Mouse (Mus musculus) liver, embryonic 15.5 days (tissue): ENCODE measurements at regions not wholly inside any gene's neighbourhood (a gene's known extent, or its start where the extent isn't known, plus 50 kb on each side); places are given as distances from the start of the nearest gene placed in this dataset.

Experiments used
- ATAC-seq: fragments of 200-750 bp; cut with Nextera tagmentation; 2 replicates; pipeline ENCODE4 v1.8.0; 2017; ENCODE audit warnings: moderate number of reproducible peaks, mild to moderate bottlenecking, moderate library complexity; ENCODE audit not compliant: insufficient read depth
- H3K27ac ChIP-seq: fragments of 300-500 bp; sonication (generic); replicated peaks from 2 replicates; pipeline ENCODE4 v1.5.1; 2015; ENCODE audit warnings: mild to moderate bottlenecking, inconsistent platforms
- H3K27me3 ChIP-seq: fragments of 300-500 bp; sonication (generic); 2 replicates; pipeline ENCODE4 v1.6.1; 2015; ENCODE audit warnings: mild to moderate bottlenecking, inconsistent platforms
- H3K36me3 ChIP-seq: fragments of 300-500 bp; sonication (generic); replicated peaks from 2 replicates; pipeline ENCODE4 v1.6.1; 2015; ENCODE audit warnings: moderate library complexity, mild to moderate bottlenecking, inconsistent platforms
- H3K4me1 ChIP-seq: fragments of 300-500 bp; sonication (generic); replicated peaks from 2 replicates; pipeline ENCODE4 v1.6.1; 2015; ENCODE audit warnings: inconsistent platforms
- H3K4me2 ChIP-seq: fragments of 300-500 bp; sonication (generic); 2 replicates; pipeline ENCODE4 v1.6.1; 2015; ENCODE audit warnings: moderate library complexity, mild to moderate bottlenecking, inconsistent platforms
- H3K4me3 ChIP-seq: fragments of 300-500 bp; sonication (generic); replicated peaks from 2 replicates; pipeline ENCODE4 v1.5.1; 2015; ENCODE audit warnings: mild to moderate bottlenecking, inconsistent platforms
- H3K9ac ChIP-seq: fragments of 300-500 bp; sonication (generic); 2 replicates; pipeline ENCODE4 v1.6.1; 2015; ENCODE audit warnings: moderate library complexity, mild to moderate bottlenecking, inconsistent platforms
- H3K9me3 ChIP-seq: fragments of 300-500 bp; sonication (generic); replicated peaks from 2 replicates; pipeline ENCODE4 v1.6.1; 2016; ENCODE audit warnings: inconsistent platforms
- WGBS: fragments of 180-500 bp; shearing (Covaris S2); methylation state at CpG from one replicate; pipeline ENCODE4 v1.1.7; 2015; ENCODE audit warnings: mixed read lengths; ENCODE audit not compliant: insufficient replicate concordance; 5-methylcytosine and 5-hydroxymethylcytosine counted together

DNA sequence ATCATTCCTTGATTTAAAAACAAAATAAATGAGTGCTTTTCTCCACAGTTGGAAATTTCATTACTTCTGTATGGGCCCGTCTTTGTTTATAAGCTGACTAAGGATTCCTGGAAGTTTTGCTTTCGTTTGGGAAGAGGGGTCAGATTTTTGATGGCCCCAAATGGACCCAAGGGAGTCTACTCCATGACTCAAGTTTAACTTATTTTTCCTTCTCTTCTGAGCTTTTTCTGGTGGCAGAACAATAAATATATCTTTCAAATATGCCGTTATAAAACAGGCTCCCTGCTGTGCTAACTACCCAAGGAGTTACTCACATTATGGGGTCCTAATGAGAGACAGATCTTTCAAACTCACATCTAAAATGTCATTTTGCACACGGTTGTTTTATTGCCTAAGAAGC, 187.4 kb upstream of the BC052040 start:
- H3K9me3 ChIP-seq, result no peaks in the 10 kb centered on the region
- H3K27ac ChIP-seq, result no peak overlapping the region
- no peak overlapping the region for H3K4me3 ChIP-seq
- H3K4me2 ChIP-seq, result no peak overlapping the region
- H3K36me3 ChIP-seq, result no peaks in the 10 kb centered on the region
- no peak for ATAC-seq
- H3K9ac ChIP-seq, result no peak overlapping the region
- H3K27me3 ChIP-seq, result no peaks in the 10 kb centered on the region
- no peaks in the 10 kb centered on the region for H3K4me1 ChIP-seq
- WGBS, result 47% methylated on average over 4 of the region's 4 CpGs

DNA sequence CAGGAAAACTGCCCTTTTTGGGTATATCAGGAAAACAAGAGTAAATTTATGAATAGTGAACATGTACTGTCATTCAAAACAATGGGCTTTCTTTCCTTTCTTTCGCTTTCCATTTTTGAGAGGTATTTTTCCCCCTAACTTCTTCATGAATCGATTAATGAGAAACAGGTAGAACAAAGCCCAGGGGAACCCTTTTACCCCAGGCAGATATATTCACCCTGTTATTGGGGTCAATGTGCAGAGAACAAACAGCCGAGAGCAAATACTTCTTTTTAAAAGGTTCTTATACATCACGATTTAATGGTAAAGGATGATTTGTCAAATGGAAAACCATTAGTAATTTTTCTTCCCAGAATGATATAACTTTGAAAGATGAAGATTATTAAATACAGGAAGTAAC, 183.0 kb upstream of the BC052040 start:
- no peaks in the 10 kb centered on the region for H3K4me1 ChIP-seq
- WGBS, result 57% methylated on average over 4 of the region's 4 CpGs
- no peak overlapping the region for H3K9ac ChIP-seq
- no peaks in the 10 kb centered on the region for H3K27me3 ChIP-seq
- no peak for ATAC-seq
- no peaks in the 10 kb centered on the region for H3K36me3 ChIP-seq
- H3K4me2 ChIP-seq, result no peak overlapping the region
- no peak overlapping the region for H3K27ac ChIP-seq
- H3K4me3 ChIP-seq, result no peak overlapping the region
- H3K9me3 ChIP-seq, result no peaks in the 10 kb centered on the region

DNA sequence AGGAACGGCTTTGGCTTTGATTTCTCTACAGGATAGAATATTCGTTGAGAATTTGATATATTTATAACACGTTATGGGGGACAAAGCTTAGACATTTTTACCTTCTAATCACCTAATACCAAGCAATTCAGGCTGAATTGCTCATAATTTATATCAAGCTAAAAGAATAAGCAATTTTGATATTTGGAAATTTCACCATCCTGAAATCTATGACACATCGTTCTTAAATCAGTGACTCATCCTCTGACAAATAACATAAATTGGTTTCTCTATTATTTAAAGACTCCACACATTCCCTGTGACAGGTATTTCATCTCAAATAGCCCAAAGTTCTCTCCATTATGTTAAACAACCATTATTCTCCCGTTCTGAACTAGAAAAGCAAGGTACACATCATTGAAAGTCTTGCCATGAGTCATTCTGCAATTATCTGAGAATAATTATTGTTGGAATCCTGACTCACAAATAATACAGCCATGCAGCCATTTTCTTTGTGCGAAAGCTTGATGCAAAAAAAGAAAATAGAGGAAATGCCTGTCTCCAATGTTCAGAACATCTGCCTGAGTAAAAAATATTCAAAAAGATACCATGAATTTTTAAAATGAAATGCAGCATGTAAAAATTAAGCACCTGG, 182.3 kb upstream of the BC052040 start:
- no peak overlapping the region for H3K9ac ChIP-seq
- H3K4me2 ChIP-seq, result no peak overlapping the region
- no peak overlapping the region for H3K27ac ChIP-seq
- no peak overlapping the region for H3K4me3 ChIP-seq
- no peak for ATAC-seq
- no peaks in the 10 kb centered on the region for H3K4me1 ChIP-seq
- 63% methylated on average over 6 of the region's 6 CpGs for WGBS
- no peaks in the 10 kb centered on the region for H3K36me3 ChIP-seq
- H3K27me3 ChIP-seq, result no peaks in the 10 kb centered on the region
- H3K9me3 ChIP-seq, result no peaks in the 10 kb centered on the region

DNA sequence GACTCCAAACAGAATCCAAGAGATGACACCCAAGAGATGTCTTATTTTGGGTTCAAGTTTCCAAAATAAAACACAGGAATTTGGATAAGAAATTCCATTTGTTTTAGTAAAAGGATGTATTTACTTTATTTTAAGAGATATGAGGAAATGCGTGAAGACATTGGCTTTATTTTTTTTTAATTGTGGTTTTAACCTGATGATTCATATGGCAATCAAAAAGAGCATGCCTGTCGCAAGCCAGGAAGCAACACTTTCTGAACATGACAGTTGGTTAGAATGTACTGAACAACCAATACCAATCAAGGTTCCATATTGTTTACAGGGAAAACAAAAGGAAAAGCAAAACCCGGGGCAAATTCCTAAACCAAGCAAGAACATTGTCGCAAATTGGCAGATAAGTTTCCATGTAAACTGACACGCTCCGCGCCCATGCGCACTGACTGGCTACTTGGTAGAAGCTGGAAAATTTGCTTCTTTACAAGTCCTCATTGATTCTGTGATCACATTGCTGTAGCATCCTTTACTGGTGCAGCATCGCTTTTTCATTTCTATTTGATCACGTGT, 181.4 kb upstream of the BC052040 start:
- no peak for ATAC-seq
- no peak overlapping the region for H3K4me2 ChIP-seq
- WGBS, result 79% methylated on average over 10 of the region's 10 CpGs
- no peak overlapping the region for H3K9ac ChIP-seq
- no peaks in the 10 kb centered on the region for H3K9me3 ChIP-seq
- H3K4me3 ChIP-seq, result no peak overlapping the region
- no peak overlapping the region for H3K27ac ChIP-seq
- no peaks in the 10 kb centered on the region for H3K4me1 ChIP-seq
- H3K36me3 ChIP-seq, result no peaks in the 10 kb centered on the region
- H3K27me3 ChIP-seq, result no peaks in the 10 kb centered on the region

DNA sequence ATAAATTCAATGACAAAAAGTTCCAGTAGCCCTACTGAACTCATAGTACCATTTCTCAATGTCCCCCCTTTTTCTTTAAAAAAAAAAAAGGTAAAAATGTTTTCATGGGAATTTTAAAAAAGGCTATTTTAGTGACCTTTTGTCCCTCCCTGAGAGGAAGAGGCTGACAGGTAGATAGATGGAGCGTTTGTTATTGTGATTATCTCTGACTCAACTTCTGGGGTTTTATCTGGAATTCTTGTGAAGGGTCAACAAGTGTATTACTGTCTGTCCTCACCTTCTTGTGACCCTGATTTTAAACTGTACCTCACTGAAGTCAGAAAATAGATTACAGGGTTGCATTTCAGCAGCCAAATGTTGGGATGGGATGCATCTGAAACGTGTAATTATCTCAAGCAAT, 179.3 kb upstream of the BC052040 start:
- no peak overlapping the region for H3K4me2 ChIP-seq
- no peaks in the 10 kb centered on the region for H3K9me3 ChIP-seq
- H3K36me3 ChIP-seq, result no peaks in the 10 kb centered on the region
- H3K9ac ChIP-seq, result no peak overlapping the region
- no peak for ATAC-seq
- H3K27me3 ChIP-seq, result no peaks in the 10 kb centered on the region
- H3K4me1 ChIP-seq, result no peaks in the 10 kb centered on the region
- 30% methylated on average over 2 of the region's 2 CpGs for WGBS
- no peak overlapping the region for H3K27ac ChIP-seq
- H3K4me3 ChIP-seq, result no peak overlapping the region

DNA sequence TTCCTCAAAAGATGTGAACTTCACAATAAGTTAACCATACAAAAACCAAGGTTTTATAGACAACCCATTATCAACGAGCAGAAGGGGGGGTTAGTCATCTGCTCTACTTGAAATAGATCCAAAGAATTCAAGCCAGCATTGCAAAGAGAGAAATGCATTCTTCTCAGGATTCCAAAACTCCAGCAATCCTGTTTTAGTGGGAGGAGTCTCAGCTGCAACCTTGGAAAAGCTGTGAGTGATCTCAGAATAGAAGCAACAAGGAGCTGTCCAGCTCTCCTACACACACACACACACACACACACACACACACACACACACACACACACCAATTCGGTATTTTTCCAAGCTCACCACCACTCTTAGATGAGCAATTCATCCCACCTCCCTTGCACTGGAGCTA, 149.0 kb upstream of the BC052040 start:
- H3K9me3 ChIP-seq, result no peaks in the 10 kb centered on the region
- H3K4me3 ChIP-seq, result no peak overlapping the region
- H3K4me2 ChIP-seq, result no peak overlapping the region
- H3K9ac ChIP-seq, result no peak overlapping the region
- no peaks in the 10 kb centered on the region for H3K27me3 ChIP-seq
- 27% methylated on average over 2 of the region's 2 CpGs for WGBS
- H3K36me3 ChIP-seq, result no peaks in the 10 kb centered on the region
- no peak for ATAC-seq
- no peaks in the 10 kb centered on the region for H3K4me1 ChIP-seq
- no peak overlapping the region for H3K27ac ChIP-seq

DNA sequence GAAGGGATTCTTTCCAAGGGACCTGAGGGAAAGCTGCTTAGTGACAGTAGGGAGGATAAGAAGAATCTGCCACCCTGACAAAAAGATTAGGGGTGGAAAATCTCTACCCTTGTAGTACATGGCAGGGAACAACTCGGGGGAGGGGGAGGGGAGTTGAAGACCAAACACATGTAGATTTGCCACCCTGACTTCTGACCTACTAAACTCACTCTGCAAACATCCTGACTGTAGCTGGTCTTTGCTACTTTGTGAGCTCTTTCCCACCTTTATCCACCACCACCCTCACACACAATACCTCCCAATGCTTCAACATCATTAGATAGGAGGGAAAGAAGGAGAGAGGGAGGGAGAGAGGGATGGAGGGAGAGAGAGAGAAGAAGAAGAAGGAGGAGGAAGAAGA, 140.4 kb upstream of the BC052040 start:
- Histone ChIP-seq H3K27me3 (no peaks in the 10 kb centered on the region), H3K9ac (no peak overlapping the region), H3K36me3 (no peaks in the 10 kb centered on the region), H3K9me3 (no peaks in the 10 kb centered on the region), H3K27ac (no peak overlapping the region), H3K4me1 (no peaks in the 10 kb centered on the region), H3K4me3 (no peak overlapping the region), H3K4me2 (no peak overlapping the region)
- WGBS, result 19% methylated on average over 1 of the region's 1 CpGs
- no peak for ATAC-seq

DNA sequence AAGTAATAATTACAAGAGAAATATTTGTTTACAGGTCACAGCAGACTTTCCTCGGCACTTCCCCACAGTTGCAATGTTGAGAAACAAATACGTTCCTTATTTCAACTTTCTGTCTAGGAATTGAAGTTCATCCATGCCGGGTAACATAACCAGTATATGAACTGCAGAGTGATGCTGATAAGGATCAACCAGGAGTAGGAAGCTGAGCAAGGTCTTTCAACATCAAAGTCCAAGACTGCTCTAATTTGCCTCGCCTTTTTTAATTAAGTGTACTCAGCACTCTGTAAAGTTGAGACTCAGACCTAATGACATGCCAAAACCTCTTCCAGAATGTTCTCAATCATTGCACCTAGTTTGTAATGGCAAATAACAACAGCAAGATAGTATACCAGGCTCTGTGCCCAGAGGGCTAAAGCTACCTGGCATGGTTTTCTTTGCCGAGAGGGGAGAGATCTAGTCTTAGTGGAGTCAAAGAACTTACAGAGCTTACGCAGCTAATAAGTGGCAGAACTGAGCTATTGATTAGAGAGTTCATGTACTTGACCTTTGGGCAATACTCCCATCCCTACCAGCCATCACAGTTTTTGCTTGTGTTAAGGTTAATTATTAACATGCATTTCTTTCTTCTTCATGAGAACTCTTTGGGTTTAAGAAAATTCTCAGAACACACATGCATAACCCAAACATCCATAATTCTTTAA, 131.6 kb upstream of the BC052040 start:
- Histone ChIP-seq H3K4me2 (no peak overlapping the region), H3K4me1 (no peaks in the 10 kb centered on the region; the same call in 1 of the 2 replicates), H3K27ac (no peak overlapping the region), H3K27me3 (no peaks in the 10 kb centered on the region), H3K36me3 (no peaks in the 10 kb centered on the region), H3K4me3 (no peak overlapping the region), H3K9ac (no peak overlapping the region), H3K9me3 (no peaks in the 10 kb centered on the region)
- WGBS, result 63% methylated on average over 6 of the region's 6 CpGs
- ATAC-seq, result no peak; the same call in 1 of the 2 replicates

DNA sequence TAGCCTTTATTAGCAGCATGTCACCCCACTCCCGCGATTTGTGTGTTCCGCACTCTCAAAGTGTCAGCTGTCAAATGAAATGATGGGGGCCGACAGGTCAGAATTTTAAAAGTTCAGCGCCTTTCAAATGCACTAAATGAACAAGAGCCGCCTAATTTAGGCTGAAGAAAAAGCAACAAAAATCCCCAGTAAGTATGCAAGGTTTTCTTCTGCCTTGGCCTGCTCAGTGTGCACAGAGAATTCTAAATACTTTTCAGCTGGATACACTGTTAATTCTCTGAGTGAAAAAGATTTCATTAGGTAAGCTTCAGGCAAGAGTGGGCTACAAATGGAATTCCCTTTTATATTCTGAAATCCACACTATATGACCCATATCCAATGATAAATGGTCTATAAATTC, 125.9 kb upstream of the BC052040 start:
- Histone ChIP-seq H3K9ac (no peak overlapping the region), H3K27ac (no peak overlapping the region), H3K9me3 (no peaks in the 10 kb centered on the region), H3K36me3 (no peaks in the 10 kb centered on the region), H3K27me3 (no peaks in the 10 kb centered on the region), H3K4me2 (no peak overlapping the region), H3K4me3 (no peak overlapping the region), H3K4me1 (no peaks in the 10 kb centered on the region; the same call in 1 of the 2 replicates)
- ATAC-seq, result no peak
- WGBS, result 69% methylated on average over 6 of the region's 6 CpGs

DNA sequence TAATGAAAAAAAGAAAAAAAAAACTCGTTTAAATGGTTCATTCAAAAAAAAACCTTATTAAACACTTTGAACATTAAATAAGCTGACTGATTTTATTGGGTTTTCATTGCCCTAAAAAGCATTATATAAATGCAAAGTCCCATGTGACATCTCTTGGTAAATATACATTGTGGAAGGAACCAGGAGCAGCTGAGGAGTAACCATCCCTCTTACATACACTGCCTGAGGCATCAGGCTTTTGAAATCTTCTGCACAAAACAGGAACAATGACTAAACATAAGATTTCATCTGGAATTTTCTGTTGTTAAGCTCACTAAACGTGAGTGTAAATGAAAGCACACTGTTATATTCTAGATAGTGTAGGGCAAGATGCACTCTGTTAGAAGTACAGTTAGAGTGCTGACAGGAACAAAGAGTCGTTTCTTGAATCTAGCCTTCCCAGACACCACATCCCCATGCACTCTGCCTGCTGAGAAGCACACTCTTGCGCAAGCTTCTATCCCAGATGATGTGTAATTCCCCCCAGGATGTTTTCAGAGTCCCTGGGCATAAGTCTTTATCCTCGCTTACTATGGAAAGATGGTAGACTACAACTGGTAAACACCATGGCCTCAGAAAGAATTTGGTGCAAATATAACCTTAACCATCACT, 125.0 kb upstream of the BC052040 start:
- Histone ChIP-seq H3K27ac (no peak overlapping the region), H3K4me2 (no peak overlapping the region), H3K9me3 (no peaks in the 10 kb centered on the region), H3K36me3 (no peaks in the 10 kb centered on the region), H3K4me1 (no peaks in the 10 kb centered on the region; the same call in 1 of the 2 replicates), H3K27me3 (no peaks in the 10 kb centered on the region), H3K9ac (no peak overlapping the region), H3K4me3 (no peak overlapping the region)
- WGBS, result 46% methylated on average over 5 of the region's 5 CpGs
- ATAC-seq, result no peak

DNA sequence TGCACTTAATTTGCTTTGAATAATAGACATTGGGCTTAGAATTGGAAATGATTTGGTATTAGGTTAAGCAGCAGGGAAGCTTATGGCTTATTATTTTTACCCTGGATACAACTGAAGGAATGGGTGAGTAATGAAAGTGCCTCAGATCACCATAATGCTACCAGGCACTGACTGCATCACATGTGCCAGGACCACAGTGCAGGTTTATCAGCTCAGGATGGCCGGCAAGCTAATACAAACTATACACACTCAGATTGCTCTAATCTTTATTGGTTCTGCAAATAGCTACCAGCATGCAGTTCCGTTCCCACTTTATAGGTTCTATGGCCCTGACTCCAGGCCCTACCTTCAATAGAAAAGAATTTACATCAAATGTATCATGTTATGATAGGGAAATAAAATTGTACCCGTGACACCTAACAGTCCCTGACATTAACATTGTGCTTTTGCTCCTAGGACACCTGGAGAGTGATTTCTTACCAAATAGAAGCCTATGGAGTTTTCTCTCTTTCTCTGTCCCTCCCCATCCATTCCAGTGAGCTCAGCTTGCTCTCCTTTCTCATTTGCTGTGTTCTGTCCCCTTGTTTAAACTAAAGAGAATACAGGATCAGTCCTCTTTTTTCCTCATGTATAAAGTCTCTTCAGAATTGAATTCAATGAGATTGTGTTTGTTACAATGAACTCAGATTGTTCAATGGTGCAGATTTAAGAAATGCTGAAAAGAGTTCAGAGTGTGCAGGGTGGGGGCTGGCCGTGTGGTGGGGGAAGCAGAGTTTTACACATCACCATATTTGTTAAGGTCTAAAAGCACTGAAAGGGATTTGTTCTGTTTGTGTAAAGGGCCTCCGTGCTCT, 121.3 kb upstream of the BC052040 start:
- Histone ChIP-seq H3K9me3 (no peaks in the 10 kb centered on the region), H3K9ac (no peak overlapping the region), H3K36me3 (no peaks in the 10 kb centered on the region), H3K4me2 (no peak overlapping the region), H3K27me3 (no peaks in the 10 kb centered on the region), H3K4me3 (no peak overlapping the region), H3K27ac (no peak overlapping the region), H3K4me1 (no peaks in the 10 kb centered on the region)
- ATAC-seq, result no peak
- 59% methylated on average over 5 of the region's 5 CpGs for WGBS
